Mouse (Mus musculus): ENCODE results near the gene Lrrc8b. TPM values are rescaled to one million over a fixed set of nuclear protein-coding genes. Genes with fewer than 3 reads are reported as not detected.

The Lrrc8b gene
- polyA plus RNA-seq, 1 experiment = 14.0 TPM

GRCm38 (mm10) chr5:105496133-105496532 is 80.6 kb downstream of the Lrrc8b start:
- TF ChIP-seq CTCF (IDR thresholded peaks at IDR 0.05; ENCODE audit: low read depth, low read length) = no peak
- TF ChIP-seq POLR2A (IDR thresholded peaks at IDR 0.05; ENCODE audit: insufficient read depth, low read length) = no peak
- no peak for TF ChIP-seq EP300 (IDR thresholded peaks at IDR 0.05; ENCODE audit: insufficient read depth, low read depth, low read length)
- Histone ChIP-seq H3K9ac (ENCODE audit: low read depth, poor library complexity, severe bottlenecking) (no peak overlapping the region), H3K9me3 (replicated peaks; ENCODE audit: control insufficient read depth, insufficient read depth, low read length, poor library complexity, severe bottlenecking) (no peaks in the 10 kb centered on the region), H3K4me3 (ENCODE audit: low read depth, low read length) (no peak overlapping the region), H3K27ac (ENCODE audit: insufficient read depth, low read length) (no peak overlapping the region), H3K36me3 (ENCODE audit: control insufficient read depth, insufficient read depth, low read length, poor library complexity, severe bottlenecking) (no peaks in the 10 kb centered on the region), H3K27me3 (ENCODE audit: control insufficient read depth, insufficient read depth, low read length, poor library complexity, severe bottlenecking) (no peaks in the 10 kb centered on the region), H3K4me1 (ENCODE audit: control insufficient read depth, insufficient read depth, low read length) (no peaks in the 10 kb centered on the region)

- Histone ChIP-seq H3K9ac (ENCODE audit: low read depth, poor library complexity, severe bottlenecking) (no peak overlapping the region), H3K27me3 (ENCODE audit: control insufficient read depth, insufficient read depth, low read length, poor library complexity, severe bottlenecking) (no peaks in the 10 kb centered on the region), H3K4me1 (ENCODE audit: control insufficient read depth, insufficient read depth, low read length) (no peaks in the 10 kb centered on the region), H3K27ac (ENCODE audit: insufficient read depth, low read length) (no peak overlapping the region), H3K36me3 (ENCODE audit: control insufficient read depth, insufficient read depth, low read length, poor library complexity, severe bottlenecking) (no peaks in the 10 kb centered on the region), H3K9me3 (replicated peaks; ENCODE audit: control insufficient read depth, insufficient read depth, low read length, poor library complexity, severe bottlenecking) (no peaks in the 10 kb centered on the region), H3K4me3 (ENCODE audit: low read depth, low read length) (no peak overlapping the region)
- TF ChIP-seq EP300 (IDR thresholded peaks at IDR 0.05; ENCODE audit: insufficient read depth, low read depth, low read length) = no peak
- no peak for TF ChIP-seq CTCF (IDR thresholded peaks at IDR 0.05; ENCODE audit: low read depth, low read length)
- no peak for TF ChIP-seq POLR2A (IDR thresholded peaks at IDR 0.05; ENCODE audit: insufficient read depth, low read length)
These were observed 81.0 kb downstream of the Lrrc8b start for GRCm38 (mm10) chr5:105496586-105496985.

- Histone ChIP-seq H3K9me3 (replicated peaks; ENCODE audit: control insufficient read depth, insufficient read depth, low read length, poor library complexity, severe bottlenecking) (no peaks in the 10 kb centered on the region), H3K4me1 (ENCODE audit: control insufficient read depth, insufficient read depth, low read length) (no peaks in the 10 kb centered on the region), H3K4me3 (ENCODE audit: low read depth, low read length) (no peak overlapping the region), H3K36me3 (ENCODE audit: control insufficient read depth, insufficient read depth, low read length, poor library complexity, severe bottlenecking) (no peaks in the 10 kb centered on the region), H3K27me3 (ENCODE audit: control insufficient read depth, insufficient read depth, low read length, poor library complexity, severe bottlenecking) (no peaks in the 10 kb centered on the region), H3K9ac (ENCODE audit: low read depth, poor library complexity, severe bottlenecking) (no peak overlapping the region), H3K27ac (ENCODE audit: insufficient read depth, low read length) (peak overlapping the region; percentile 67; the same call in 1 of the 2 replicates)
- peak; percentile 77; the same call in 1 of the 2 replicates for TF ChIP-seq EP300 (IDR thresholded peaks at IDR 0.05; ENCODE audit: insufficient read depth, low read depth, low read length)
- TF ChIP-seq CTCF (IDR thresholded peaks at IDR 0.05; ENCODE audit: low read depth, low read length) = no peak
- TF ChIP-seq POLR2A (IDR thresholded peaks at IDR 0.05; ENCODE audit: insufficient read depth, low read length) = no peak
These were observed 82.9 kb downstream of the Lrrc8b start for GRCm38 (mm10) chr5:105498429-105499000.

- TF ChIP-seq CTCF (IDR thresholded peaks at IDR 0.05; ENCODE audit: low read depth, low read length) = no peak
- no peak for TF ChIP-seq EP300 (IDR thresholded peaks at IDR 0.05; ENCODE audit: insufficient read depth, low read depth, low read length)
- no peak for TF ChIP-seq POLR2A (IDR thresholded peaks at IDR 0.05; ENCODE audit: insufficient read depth, low read length)
- Histone ChIP-seq H3K4me1 (ENCODE audit: control insufficient read depth, insufficient read depth, low read length) (no peaks in the 10 kb centered on the region), H3K36me3 (ENCODE audit: control insufficient read depth, insufficient read depth, low read length, poor library complexity, severe bottlenecking) (no peaks in the 10 kb centered on the region), H3K27ac (ENCODE audit: insufficient read depth, low read length) (no peak overlapping the region), H3K27me3 (ENCODE audit: control insufficient read depth, insufficient read depth, low read length, poor library complexity, severe bottlenecking) (no peaks in the 10 kb centered on the region), H3K9ac (ENCODE audit: low read depth, poor library complexity, severe bottlenecking) (no peak overlapping the region), H3K4me3 (ENCODE audit: low read depth, low read length) (no peak overlapping the region), H3K9me3 (replicated peaks; ENCODE audit: control insufficient read depth, insufficient read depth, low read length, poor library complexity, severe bottlenecking) (no peaks in the 10 kb centered on the region)
These were observed 83.8 kb downstream of the Lrrc8b start for GRCm38 (mm10) chr5:105499396-105499795.

GRCm38 (mm10) chr5:105500132-105501121 is 84.9 kb downstream of the Lrrc8b start:
- H3K4me1 ChIP-seq (ENCODE audit: control insufficient read depth, insufficient read depth, low read length) = no peaks in the 10 kb centered on the region
- TF ChIP-seq POLR2A (IDR thresholded peaks at IDR 0.05; ENCODE audit: insufficient read depth, low read length) = no peak
- peak; percentile 16 for TF ChIP-seq CTCF (IDR thresholded peaks at IDR 0.05; ENCODE audit: low read depth, low read length)
- peak; percentile 61 for TF ChIP-seq EP300 (IDR thresholded peaks at IDR 0.05; ENCODE audit: insufficient read depth, low read depth, low read length)
- H3K4me3 ChIP-seq (ENCODE audit: low read depth, low read length) = no peak overlapping the region

More at GRCm38 (mm10) chr5:105500132-105501121, 84.9 kb downstream of the Lrrc8b start:
- Histone ChIP-seq H3K36me3 (ENCODE audit: control insufficient read depth, insufficient read depth, low read length, poor library complexity, severe bottlenecking) (no peaks in the 10 kb centered on the region), H3K27ac (ENCODE audit: insufficient read depth, low read length) (no peak overlapping the region), H3K27me3 (ENCODE audit: control insufficient read depth, insufficient read depth, low read length, poor library complexity, severe bottlenecking) (no peaks in the 10 kb centered on the region), H3K9me3 (replicated peaks; ENCODE audit: control insufficient read depth, insufficient read depth, low read length, poor library complexity, severe bottlenecking) (no peaks in the 10 kb centered on the region), H3K9ac (ENCODE audit: low read depth, poor library complexity, severe bottlenecking) (no peak overlapping the region)
